ENCODE assay signal across 8 mouse cellular contexts in genomic region chr1:179517713-179518465, GRCm38 (mm10). TPM values are rescaled to one million over a fixed set of nuclear protein-coding genes. Genes with fewer than 3 reads are reported as not detected.
DNase-seq lines count a peak whose midpoint lies in the region; ATAC-seq and TF ChIP-seq lines count a peak whose summit lies in the region.

Smyd3 (minus strand) TSS chr1:179518041.

- peak; percentile 78 for ATAC-seq in Patski
- peak; percentile 90 for ATAC-seq in hindbrain, embryonic 14.5 days (ENCODE audit: low FRiP score)

- peaks cover 11% of the 10 kb centered on the region; the same call in 1 of the 2 replicates for H3K4me1 ChIP-seq in hindbrain, embryonic 14.5 days (replicated peaks; ENCODE audit: control insufficient read depth, insufficient read depth, low read length)

- WGBS in hindbrain, embryonic 14.5 days = 7% methylated on average over 39 of the region's 39 CpGs

- CTCF ChIA-PET in Patski (lab: Charles Lee) = interaction anchor here (0.9 to 1.9 kb wide), 4 partner anchors 12 to 117 kb away, joined by 3 to 7 read pairs (median 4); no protein-coding TSS in a partner anchor

- no peaks in the 10 kb centered on the region for H3K9me3 ChIP-seq in hindbrain, embryonic 14.5 days (ENCODE audit: control insufficient read depth, low read length)

- H3K27ac ChIP-seq in hindbrain, embryonic 14.5 days = no peak within 1 kb of the TSS

- H3K9ac ChIP-seq in hindbrain, embryonic 14.5 days = peak within 1 kb of the TSS; percentile 77

- POLR2A ChIA-PET in Patski (lab: Charles Lee) = interaction anchor here (0.6 to 1.4 kb wide), 8 partner anchors 13 to 578 kb away, joined by 3 to 4 read pairs (median 3); no protein-coding TSS in a partner anchor

- H3K4me3 ChIP-seq in hindbrain, embryonic 14.5 days (replicated peaks; ENCODE audit: low read length) = peak within 1 kb of the TSS; percentile 78

- H3K36me3 ChIP-seq in hindbrain, embryonic 14.5 days (replicated peaks; ENCODE audit: control insufficient read depth, insufficient read depth) = no peaks in the 10 kb centered on the region

- H3K27me3 ChIP-seq in Patski = no peaks in the 10 kb centered on the region
- no peaks in the 10 kb centered on the region for H3K27me3 ChIP-seq in hindbrain, embryonic 14.5 days (ENCODE audit: control insufficient read depth, insufficient read depth, low read length)

- TF ChIP-seq CTCF in Patski (IDR thresholded peaks at IDR 0.05) = peak; percentile 66

- DNase-seq in Patski (ENCODE audit: low read depth, low spot score) = peak; percentile 34
- peak; percentile 89 to 90 for DNase-seq in cerebellum, postnatal 14 days
- peak; percentile 60 to 73 for DNase-seq in frontal cortex, postnatal 14 days (ENCODE audit: low spot score in 2 of 2)
- DNase-seq in hindbrain, embryonic 14.5 days (ENCODE audit: low spot score) = peak; percentile 91
- peak; percentile 82 to 85 for DNase-seq in layer of hippocampus, postnatal 36 days
- peak; percentile 88 for DNase-seq in lung, postnatal 36 days
- peak; percentile 90 for DNase-seq in retina, postnatal 1 day
- peak; percentile 72 to 73 for DNase-seq in urinary bladder, adult 18-20 months (ENCODE audit: low spot score in 2 of 2)

- in situ Hi-C loops in Patski (cut with MboI; ENCODE audit: low pct_unique_long_range_greater_than_20kb) = loop anchor here (25.0 kb wide), 1 partner anchor 219 kb away; the partner anchor contains the start of gene Kif28

- peak within 1 kb of the TSS; percentile 99 for H3K4me2 ChIP-seq in hindbrain, embryonic 14.5 days (replicated peaks)

RNA-seq across cellular contexts. Expression of gene Smyd3, which starts in this region (rescaled TPM):
- 12.7 TPM for polyA plus RNA-seq in Patski (2021)
- polyA plus RNA-seq in hindbrain, embryonic 14.5 days (2014; fragmentation: Nextera tagmentation; extraction: Ambion mirVana) = 25.4 and 28.2 TPM in 2 replicates
- 10 to 100 TPM; 21.7 to 23.7 TPM for total RNA-seq in layer of hippocampus, postnatal 36 days (2021)

Comparison
In these comparisons a context has a peak if more than half of its experiments do, and no peak if none do; other contexts are left out.
1. DNase-seq: peak in every context shown above with its lines; median percentile 91 in hindbrain, embryonic 14.5 days; 90 in retina, postnatal 1 day; 90 in cerebellum, postnatal 14 days; 88 in lung, postnatal 36 days; 84 in layer of hippocampus, postnatal 36 days; 72 in urinary bladder, adult 18-20 months; 66 in frontal cortex, postnatal 14 days; 34 in Patski.